28 mouse cellular contexts compared by ENCODE assay signal in genomic region chr1:73792311-73792710, GRCm38 (mm10).
"Had no signal": no experiment of that assay in that cellular context is flagged by ENCODE, and none has a peak within 500 bp of the region (broad histone marks: within the 10 kb centered on the region; RNA-seq: fewer than 3 reads in every experiment).

No protein-coding gene starts in this region.

- ATAC-seq: forebrain, embryonic 13.5 days; forebrain, embryonic 14.5 days; forebrain, embryonic 15.5 days; forebrain, embryonic 16.5 days; forebrain, postnatal 0 days had no signal

- H3K9me3 ChIP-seq: embryonic facial prominence, embryonic 10.5 days; embryonic facial prominence, embryonic 12.5 days; embryonic facial prominence, embryonic 13.5 days; embryonic facial prominence, embryonic 15.5 days; forebrain, embryonic 10.5 days; forebrain, embryonic 12.5 days; forebrain, embryonic 13.5 days; forebrain, embryonic 15.5 days had no signal

- H3K4me3 ChIP-seq: embryonic facial prominence, embryonic 10.5 days; embryonic facial prominence, embryonic 12.5 days; embryonic facial prominence, embryonic 13.5 days; embryonic facial prominence, embryonic 15.5 days; erythroblast, embryonic 14.5 days; forebrain, embryonic 10.5 days; forebrain, embryonic 12.5 days; forebrain, embryonic 13.5 days; forebrain, embryonic 15.5 days; gastrocnemius, adult 2 months; heart, adult 2 months had no signal

- H3K4me2 ChIP-seq: embryonic facial prominence, embryonic 12.5 days; embryonic facial prominence, embryonic 13.5 days; embryonic facial prominence, embryonic 15.5 days; forebrain, embryonic 12.5 days; forebrain, embryonic 13.5 days; forebrain, embryonic 15.5 days had no signal

- H3K36me3 ChIP-seq: embryonic facial prominence, embryonic 10.5 days; embryonic facial prominence, embryonic 12.5 days; embryonic facial prominence, embryonic 13.5 days; embryonic facial prominence, embryonic 15.5 days; forebrain, embryonic 10.5 days; forebrain, embryonic 12.5 days; forebrain, embryonic 15.5 days had no signal

- H3K4me1 ChIP-seq: embryonic facial prominence, embryonic 12.5 days; embryonic facial prominence, embryonic 13.5 days; embryonic facial prominence, embryonic 15.5 days; forebrain, embryonic 15.5 days had no signal

- H3K27me3 ChIP-seq: embryonic facial prominence, embryonic 12.5 days; embryonic facial prominence, embryonic 13.5 days; embryonic facial prominence, embryonic 15.5 days; forebrain, embryonic 12.5 days; forebrain, embryonic 13.5 days; forebrain, embryonic 15.5 days had no signal

- DNase-seq: cerebellum, adult 2 months; cerebellum, adult 8-10 months; cerebellum, adult 9-10 months; cerebellum, adult 9-11 months; cerebellum, postnatal 10 days; cerebellum, postnatal 14 days; cerebellum, postnatal 25 days; cerebellum, postnatal 36 days; embryo, embryonic 11 days; forebrain, postnatal 0 days; gastrocnemius, adult 2 months; gastrocnemius, postnatal 10 days; gastrocnemius, postnatal 14 days; gastrocnemius, postnatal 25 days; gastrocnemius, postnatal 36 days; heart, adult 18-20 months; heart, adult 2 months had no signal

- H3K9ac ChIP-seq: embryonic facial prominence, embryonic 12.5 days; embryonic facial prominence, embryonic 13.5 days; embryonic facial prominence, embryonic 15.5 days; forebrain, embryonic 12.5 days; forebrain, embryonic 13.5 days; forebrain, embryonic 15.5 days; forebrain, postnatal 0 days had no signal

- H3K27ac ChIP-seq: embryonic facial prominence, embryonic 10.5 days; embryonic facial prominence, embryonic 12.5 days; embryonic facial prominence, embryonic 13.5 days; embryonic facial prominence, embryonic 15.5 days; forebrain, embryonic 10.5 days; forebrain, embryonic 12.5 days; forebrain, embryonic 13.5 days; forebrain, embryonic 15.5 days; gastrocnemius, adult 2 months; heart, adult 2 months had no signal
